Mouse (Mus musculus) lung, postnatal 0 days (tissue): ENCODE data around the gene Usp9y.

ENCODE experiments used
- CTCF ChIP-seq: IDR thresholded peaks from 2 replicates; pipeline ENCODE4 v1.5.1; 2016; ENCODE audit warnings: antibody characterized with exemption, mild to moderate bottlenecking
- EP300 ChIP-seq: IDR thresholded peaks from 2 replicates; pipeline ENCODE4 v1.6.1; 2016; ENCODE audit warnings: antibody characterized with exemption, mild to moderate bottlenecking, control low read depth

- TF ChIP-seq CTCF (no peak), EP300 (no peak)
These were observed 173.3 kb downstream of the Usp9y start, which contains the start of gene Ddx3y for GRCm38 (mm10) chrY:1286171-1286795.
